Mouse (Mus musculus) left cerebral cortex, adult 8-10 months (tissue): ENCODE measurements at regions not wholly inside any gene's neighbourhood (a gene's known extent, or its start where the extent isn't known, plus 50 kb on each side); places are given as distances from the start of the nearest gene placed in this dataset.

Source experiments
- DNase-seq, 2 experiments: peaks; one replicate each; pipeline ENCODE4 v3.0.0; 2022; ENCODE audit warnings: low spot score in 2 of 2

DNA sequence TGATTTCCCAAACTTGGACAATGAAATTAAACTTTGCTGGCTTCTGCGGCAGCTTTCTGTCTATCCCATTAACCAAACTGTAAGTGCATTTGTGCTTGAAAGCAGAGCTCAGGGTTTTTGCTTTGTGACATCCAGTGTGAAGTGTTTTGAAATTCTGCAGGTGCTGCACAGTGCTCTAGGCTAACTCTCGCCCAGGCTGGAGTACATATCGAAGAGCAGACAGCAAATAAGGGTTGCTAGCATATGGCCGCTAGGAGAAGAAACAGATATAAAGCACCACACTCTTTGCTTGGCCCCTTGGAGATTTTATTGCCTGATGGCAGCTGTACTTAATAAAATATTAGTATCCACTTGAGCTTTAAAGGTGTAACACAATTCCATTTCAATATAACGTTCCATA lies 307.5 kb downstream of the Gm10295 start:
- no peak for DNase-seq

DNA sequence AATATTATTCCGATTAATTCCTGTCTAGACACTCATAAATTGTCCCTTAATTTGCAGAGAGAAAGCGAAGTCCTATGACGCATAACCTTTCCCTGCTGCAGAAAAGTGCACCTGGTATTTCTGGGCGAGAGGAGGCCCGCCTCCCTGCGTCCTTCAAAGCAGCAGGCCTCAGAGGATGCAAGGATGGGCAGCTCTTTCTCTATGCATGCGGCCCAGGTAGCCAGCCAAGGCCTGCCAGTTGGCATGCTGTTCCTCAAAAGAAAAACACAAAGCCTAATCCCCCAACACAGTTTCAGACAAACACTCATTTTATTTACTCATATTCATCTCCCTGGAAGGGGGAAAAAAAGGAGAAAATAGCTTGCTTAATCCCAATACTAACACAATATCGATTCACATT lies 308.2 kb downstream of the Gm10295 start:
- no peak for DNase-seq

DNA sequence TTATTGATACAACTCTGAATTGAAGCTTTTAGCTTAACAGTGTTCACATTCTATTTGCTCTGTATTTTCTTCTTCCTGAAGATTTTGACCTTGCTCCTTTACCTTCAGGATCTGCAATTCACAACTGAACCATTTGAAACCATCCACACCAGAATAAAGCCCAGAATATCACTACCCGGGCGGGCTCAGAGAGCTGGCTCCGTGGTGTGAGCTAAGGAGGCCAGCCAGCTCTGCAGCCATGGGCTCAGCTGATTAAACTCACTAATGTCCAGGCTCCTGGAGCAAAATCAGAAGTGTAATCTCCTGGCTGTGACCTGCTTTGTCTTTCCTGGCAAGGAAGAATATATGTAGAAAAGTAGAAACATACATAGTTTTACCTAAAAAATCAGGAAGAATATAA lies 309.9 kb downstream of the Gm10295 start:
- no peak for DNase-seq

DNA sequence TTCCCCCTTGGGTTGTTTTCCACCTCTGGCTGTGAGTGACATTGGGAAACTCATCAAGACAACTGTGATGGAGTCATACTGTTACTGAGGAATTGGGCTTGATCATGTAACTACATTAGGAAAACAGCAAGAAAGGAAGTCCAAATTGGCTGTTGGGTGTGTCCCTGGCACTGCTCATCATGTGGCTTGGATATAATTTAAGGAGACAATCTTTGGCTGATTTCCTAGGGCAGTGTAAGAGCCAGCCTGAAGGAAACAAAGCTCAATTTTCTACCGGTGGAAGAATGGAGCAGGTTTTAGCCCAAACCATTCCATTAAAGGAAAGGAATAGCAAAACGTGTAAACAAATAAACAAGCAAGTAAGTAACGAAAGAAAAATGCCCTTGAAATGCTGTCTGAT lies 310.4 kb downstream of the Gm10295 start:
- no peak for DNase-seq

DNA sequence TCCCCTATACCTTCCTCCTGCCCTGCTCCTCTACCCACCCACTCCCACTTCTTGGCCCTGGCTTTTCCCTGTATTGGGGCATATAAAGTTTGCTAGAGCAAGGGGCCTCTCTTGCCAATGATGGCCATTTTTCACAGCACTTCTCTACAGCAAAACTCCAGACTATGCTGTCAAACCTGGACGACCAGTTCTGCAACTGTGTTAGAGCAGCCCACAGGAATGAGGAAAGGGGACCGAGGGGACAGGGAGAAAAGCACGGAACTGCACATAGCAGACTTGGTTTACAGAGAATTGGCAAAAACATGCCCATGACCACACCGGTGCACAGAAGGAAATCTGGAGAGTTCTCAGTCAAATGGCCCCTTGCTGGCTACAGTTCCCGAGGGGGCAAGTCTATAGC lies 312.7 kb downstream of the Gm10295 start:
- no peak for DNase-seq

DNA sequence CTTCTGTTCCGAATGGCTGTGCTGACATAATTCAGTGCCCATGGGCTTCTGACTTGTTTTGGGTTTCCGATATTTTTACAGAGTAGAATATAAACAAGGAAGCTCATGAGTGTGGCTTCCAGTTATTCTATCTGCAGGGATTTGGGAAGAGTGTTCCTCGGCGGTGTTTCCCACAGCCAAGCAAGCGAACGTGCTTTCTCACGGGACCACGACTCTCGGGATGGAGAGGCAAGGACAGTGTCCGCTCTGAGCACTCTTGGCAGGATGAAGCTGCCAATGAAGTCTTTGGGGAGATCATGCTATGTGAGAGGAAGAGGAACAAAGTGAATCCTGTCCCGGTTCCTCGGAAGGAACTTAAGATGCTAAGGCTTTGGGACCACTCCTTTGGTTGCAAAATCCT lies 318.2 kb downstream of the Gm10295 start:
- DNase-seq: no peak

DNA sequence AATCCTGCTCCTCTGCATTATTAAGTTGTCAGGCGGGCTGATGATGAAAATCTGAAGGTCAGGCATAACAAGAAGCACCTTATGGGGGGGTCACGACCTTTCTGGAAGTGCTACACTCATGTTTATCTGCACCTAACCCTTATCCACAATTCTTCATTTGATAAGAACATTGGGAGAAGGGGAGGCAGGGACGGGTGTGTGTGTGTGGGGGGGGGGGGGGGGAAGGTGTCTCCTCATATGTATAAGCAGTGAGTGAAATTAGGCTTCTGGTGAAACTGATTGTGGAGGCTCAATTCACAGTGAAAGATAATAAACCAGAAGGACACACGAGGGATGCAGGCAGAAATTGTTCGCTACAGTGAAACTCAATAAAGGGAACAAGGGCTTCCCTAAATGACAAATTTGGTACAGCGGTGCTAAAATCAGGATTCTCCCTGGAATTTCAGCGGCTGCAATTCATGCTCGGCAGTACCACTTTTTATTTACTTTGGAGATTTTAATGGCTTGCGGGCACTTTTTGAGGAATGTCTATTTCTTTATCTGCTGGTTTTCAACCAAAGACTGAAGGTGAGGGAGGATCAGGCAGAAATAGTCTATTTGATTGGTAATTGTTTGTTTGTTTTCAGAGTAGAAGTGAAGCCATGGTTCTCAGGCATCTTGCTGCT lies 327.2 kb downstream of the Gm10295 start:
- no peak for DNase-seq

DNA sequence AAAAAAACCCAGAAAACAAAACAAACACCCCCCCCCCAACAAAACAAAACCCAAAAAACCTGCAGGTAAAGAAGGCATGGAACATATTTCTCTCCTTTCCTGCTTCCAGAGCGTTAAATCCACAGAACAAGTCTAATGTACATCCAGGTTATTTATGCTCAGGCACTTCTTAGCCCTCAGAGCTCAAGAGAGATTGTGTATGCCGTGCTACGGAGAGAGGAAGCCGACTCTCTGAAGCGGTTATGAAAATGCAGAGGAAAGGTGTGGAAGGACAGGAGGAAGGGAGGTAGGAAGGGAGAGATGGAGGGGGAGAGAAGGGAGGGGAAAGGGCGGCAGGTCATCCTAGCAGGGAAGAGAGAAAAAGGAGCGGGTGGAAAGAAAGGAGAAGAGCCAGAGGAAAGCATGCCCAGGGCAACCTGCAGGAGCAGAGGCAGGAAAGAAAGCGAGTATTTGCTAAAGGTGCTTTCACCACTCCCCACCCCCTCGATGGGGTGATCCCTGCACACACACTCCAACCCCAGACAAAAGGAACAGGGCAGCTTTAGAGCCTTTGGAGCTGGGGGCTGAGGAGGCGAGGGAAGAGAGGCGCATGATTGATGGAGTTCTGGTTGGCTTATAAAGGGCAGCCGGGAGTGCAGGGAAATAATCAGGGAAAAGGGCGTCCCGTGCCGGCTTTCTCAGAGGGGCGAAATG lies 327.9 kb downstream of the Gm10295 start:
- DNase-seq: no peak
